Mouse (Mus musculus) heart, adult 2 months (tissue): ENCODE measurements around the gene Rfxap.

Experiments used
- CTCF ChIP-seq: fragments of 200-600 bp; IDR thresholded peaks from 2 replicates; pipeline ENCODE4 v1.8.1; 2022; ENCODE audit warnings: antibody characterized with exemption, mild to moderate bottlenecking, moderate library complexity
- POLR2A ChIP-seq: fragments of 200-500 bp; IDR thresholded peaks from 2 replicates; pipeline ENCODE4 v1.6.1; 2011; ENCODE audit warnings: mild to moderate bottlenecking, low read depth, low read length, control low read depth; ENCODE audit not compliant: insufficient read depth

GRCm38 (mm10) chr3:54769349-54770275, 38.0 kb downstream of the Rfxap start:
- TF ChIP-seq POLR2A = no peak
- no peak for TF ChIP-seq CTCF
